ENCODE assay signal across 8 mouse cellular contexts in the genomic region with DNA sequence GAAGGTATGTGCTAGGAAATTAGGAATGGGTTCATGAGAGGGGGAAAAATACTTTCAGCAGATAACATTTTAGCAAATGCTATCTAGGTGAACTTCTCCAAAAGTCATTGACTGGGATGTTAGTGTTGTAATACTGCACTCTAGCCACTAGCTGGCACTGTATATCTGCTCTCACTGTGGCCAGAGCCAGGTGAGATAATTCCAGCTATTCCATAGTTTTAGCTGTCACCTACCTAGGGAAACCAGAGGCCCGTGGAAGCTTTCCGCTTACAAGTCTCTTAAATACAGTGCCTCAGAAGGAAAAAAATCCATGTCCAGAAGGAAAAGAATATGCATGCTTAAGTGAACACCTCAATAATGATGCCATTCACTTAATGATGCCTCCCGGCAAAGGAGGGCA. TPM values are rescaled to one million over a fixed set of nuclear protein-coding genes. Genes with fewer than 3 reads are reported as not detected.
DNase-seq lines count a peak whose midpoint lies in the region; ATAC-seq and TF ChIP-seq lines count a peak whose summit lies in the region.

No protein-coding gene starts in this region.

- no peak overlapping the region for H3K9ac ChIP-seq in lung, postnatal 0 days (replicated peaks; ENCODE audit: low read depth)

- H3K4me2 ChIP-seq in lung, postnatal 0 days (replicated peaks; ENCODE audit: low read depth, low read length), result no peak overlapping the region

- H3K4me1 ChIP-seq in lung, postnatal 0 days (ENCODE audit: insufficient read depth, low read depth, low read length), result no peaks in the 10 kb centered on the region

- TF ChIP-seq EP300 in lung, postnatal 0 days (IDR thresholded peaks at IDR 0.05), result no peak

- no peak for ATAC-seq in lung, postnatal 0 days
- peak; percentile 72 for ATAC-seq in granulocyte monocyte progenitor cell, adult 5-6 weeks (replicated peaks; ENCODE audit: poor library complexity, severe bottlenecking)

- H3K27me3 ChIP-seq in lung, postnatal 0 days (replicated peaks; ENCODE audit: insufficient read depth, low read length), result no peaks in the 10 kb centered on the region

- DNase-seq in cerebellum, adult 18-20 months, result peak; percentile 9 to 11
- no peak for DNase-seq in cerebellum, adult 9-10 months
- peak; percentile 62 for DNase-seq in lung, postnatal 0 days (ENCODE audit: low spot score)
- no peak for DNase-seq in lung, postnatal 4 days
- peak; percentile 25 for DNase-seq in retina, adult 2 months (ENCODE audit: low read depth, low spot score)
- DNase-seq in spleen, adult 18-20 months, result no peak
- no peak for DNase-seq in thymus, postnatal 10 days (ENCODE audit: low spot score in 2 of 2)

- no peak overlapping the region for H3K27ac ChIP-seq in lung, postnatal 0 days (ENCODE audit: low read length)

- no peak overlapping the region for H3K4me3 ChIP-seq in lung, postnatal 0 days (ENCODE audit: low read depth, low read length)

- no peaks in the 10 kb centered on the region for H3K9me3 ChIP-seq in lung, postnatal 0 days (ENCODE audit: low read length)

- peak; percentile 95 for TF ChIP-seq CTCF in lung, postnatal 0 days (IDR thresholded peaks at IDR 0.05)

- no peaks in the 10 kb centered on the region for H3K36me3 ChIP-seq in lung, postnatal 0 days (ENCODE audit: insufficient read depth, low read length)

- WGBS in lung, postnatal 0 days, result 41% methylated on average over 3 of the region's 3 CpGs

RNA-seq across cellular contexts. Expression of gene Alg10b, which starts 25.6 kb away (rescaled TPM):
- 12.5 and 13.5 TPM in 2 replicates for polyA plus RNA-seq in lung, postnatal 0 days (2015; fragmentation: Nextera tagmentation; extraction: Ambion mirVana)
- 35.0 and 35.1 TPM in 2 replicates for total RNA-seq in granulocyte monocyte progenitor cell, adult 5-6 weeks (2014; fragmentation: Nextera tagmentation)
- total RNA-seq in granulocyte monocyte progenitor cell, adult 5-6 weeks (2017), result 34.0 and 39.2 TPM in 2 replicates

Comparison
In these comparisons a context has a peak if more than half of its experiments do, and no peak if none do; other contexts are left out.
1. DNase-seq: peak in cerebellum, adult 18-20 months (2 of 2), lung, postnatal 0 days (single experiment) and retina, adult 2 months (single experiment); none in cerebellum, adult 9-10 months (single experiment), lung, postnatal 4 days (0 of 2), spleen, adult 18-20 months (0 of 2) and thymus, postnatal 10 days (0 of 2).